Mouse (Mus musculus) testis, adult 2 months (tissue): ENCODE results near the gene Apol9b.

Source experiments
- CTCF ChIP-seq: fragments of 200-500 bp; IDR thresholded peaks from 2 replicates; pipeline ENCODE4 v1.5.1; 2012; ENCODE audit warnings: low read depth, mild to moderate bottlenecking, inconsistent platforms, low read length, moderate library complexity; ENCODE audit not compliant: control insufficient read depth, insufficient read depth, insufficient replicate concordance
- POLR2A ChIP-seq: fragments of 200-500 bp; IDR thresholded peaks from 2 replicates; pipeline ENCODE4 v1.6.1; 2012; ENCODE audit warnings: low read depth, mild to moderate bottlenecking, inconsistent platforms, low read length, moderate library complexity; ENCODE audit not compliant: control insufficient read depth

DNA sequence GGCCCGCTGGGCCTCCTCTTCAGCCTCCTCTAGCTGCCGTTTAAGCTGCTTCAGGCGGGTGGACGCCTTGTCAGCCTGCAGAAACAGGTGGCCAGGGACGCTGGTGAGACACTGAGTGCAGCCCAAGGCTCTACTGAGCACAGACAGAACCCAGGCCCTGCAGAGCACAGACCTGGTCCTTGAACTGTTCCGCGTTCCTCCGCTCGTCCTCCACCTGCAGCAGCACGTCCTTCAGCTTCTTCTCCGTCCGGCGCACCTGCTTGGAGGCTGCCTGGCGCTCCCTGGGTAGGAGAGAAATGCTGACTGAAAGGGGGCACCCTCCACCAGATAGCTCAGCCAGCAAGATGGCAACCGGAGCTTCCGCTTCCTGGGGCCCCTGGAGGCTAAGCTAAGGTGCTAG is 34.2 kb downstream of the Apol9b start:
- no peak for TF ChIP-seq POLR2A
- TF ChIP-seq CTCF: no peak
